Mouse (Mus musculus) intestine, postnatal 0 days (tissue): ENCODE measurements at regions not wholly inside any gene's neighbourhood (a gene's known extent, or its start where the extent isn't known, plus 50 kb on each side); places are given as distances from the start of the nearest gene placed in this dataset.

Source experiments
- ATAC-seq: fragments of 200-750 bp; cut with Nextera tagmentation; 2 replicates; pipeline ENCODE4 v1.8.0; 2017; ENCODE audit warnings: mild to moderate bottlenecking, moderate TSS enrichment, moderate library complexity
- H3K27ac ChIP-seq: fragments of 300-500 bp; sonication (generic); 2 replicates; pipeline ENCODE4 v1.5.1; 2014; ENCODE audit warnings: mild to moderate bottlenecking, low read depth, low read length, moderate library complexity
- H3K27me3 ChIP-seq: fragments of 300-500 bp; sonication (generic); replicated peaks from 2 replicates; pipeline ENCODE4 v1.6.1; 2014; ENCODE audit warnings: low read length, mixed read lengths; ENCODE audit not compliant: control insufficient read depth, insufficient read depth
- H3K36me3 ChIP-seq: fragments of 300-500 bp; sonication (generic); 2 replicates; pipeline ENCODE4 v1.6.1; 2014; ENCODE audit warnings: mild to moderate bottlenecking, moderate library complexity; ENCODE audit not compliant: control insufficient read depth, insufficient read depth
- H3K4me1 ChIP-seq: fragments of 300-500 bp; sonication (generic); replicated peaks from 2 replicates; pipeline ENCODE4 v1.6.1; 2014; ENCODE audit warnings: antibody characterized with exemption, low read length, mixed read lengths; ENCODE audit not compliant: control insufficient read depth, insufficient read depth
- H3K4me2 ChIP-seq: fragments of 300-500 bp; sonication (generic); replicated peaks from 2 replicates; pipeline ENCODE4 v1.6.1; 2014; ENCODE audit warnings: low read depth, mild to moderate bottlenecking, moderate library complexity
- H3K4me3 ChIP-seq: fragments of 300-500 bp; sonication (generic); 2 replicates; pipeline ENCODE4 v1.5.1; 2014; ENCODE audit warnings: low read depth, low read length
- H3K9ac ChIP-seq: fragments of 300-500 bp; sonication (generic); 2 replicates; pipeline ENCODE4 v1.6.1; 2014; ENCODE audit warnings: mild to moderate bottlenecking, low read depth, low read length
- H3K9me3 ChIP-seq: fragments of 300-500 bp; sonication (generic); 2 replicates; pipeline ENCODE4 v1.6.1; 2016; ENCODE audit warnings: mixed run types; ENCODE audit not compliant: control insufficient read depth
- CTCF ChIP-seq: sonication (generic); IDR thresholded peaks from 2 replicates; pipeline ENCODE4 v1.5.1; 2016; ENCODE audit warnings: low read depth, mild to moderate bottlenecking, control low read depth, antibody characterized with exemption, moderate library complexity
- WGBS: fragments of 180-500 bp; shearing (Covaris S2); extraction: QIAGEN DNeasy Blood & Tissue Kit; methylation state at CpG from one replicate; pipeline ENCODE4 v1.1.7; 2014; 5-methylcytosine and 5-hydroxymethylcytosine counted together

DNA sequence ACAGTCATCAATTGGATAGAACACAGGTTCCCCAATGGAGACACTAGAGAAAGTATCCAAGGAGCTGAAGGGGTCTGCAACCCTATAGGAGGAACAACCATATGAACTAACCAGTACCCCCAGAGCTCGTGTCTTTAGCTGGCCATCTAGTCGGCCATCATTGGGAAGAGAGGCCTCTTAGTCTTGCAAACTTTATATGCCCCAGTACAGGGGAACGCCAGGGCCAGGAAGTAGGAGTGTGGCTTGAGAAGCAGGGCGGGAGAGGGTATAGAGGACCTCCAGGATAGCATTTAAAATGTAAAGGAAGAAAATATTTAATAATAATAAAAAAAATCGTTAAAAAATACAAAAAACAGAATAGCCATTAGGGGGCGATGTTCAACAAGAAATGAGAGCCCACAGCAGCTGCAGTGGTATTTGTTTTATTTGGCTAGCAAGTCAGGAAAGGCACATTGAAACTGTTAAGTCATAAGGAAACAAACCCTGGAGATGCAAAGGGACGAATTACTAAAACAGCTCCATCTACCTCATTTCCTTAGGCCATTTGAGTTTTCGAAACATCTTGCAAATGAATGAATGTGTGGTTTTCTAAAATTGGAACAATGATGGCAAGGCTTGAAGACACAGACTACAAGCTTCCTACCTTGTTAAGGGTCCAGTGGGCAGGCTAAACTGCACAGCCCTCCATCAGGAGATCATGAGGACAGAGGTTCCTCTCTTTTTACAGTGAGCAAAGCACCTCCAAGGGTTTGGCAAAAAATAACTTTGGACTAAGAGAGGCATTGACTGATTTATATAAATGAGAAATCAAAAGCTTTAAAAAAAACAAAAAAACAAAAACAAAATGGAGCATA is 350.7 kb upstream of the Rasa1 start:
- peak; percentile 65 for TF ChIP-seq CTCF
- 30% methylated on average over 8 of the region's 8 CpGs for WGBS

DNA sequence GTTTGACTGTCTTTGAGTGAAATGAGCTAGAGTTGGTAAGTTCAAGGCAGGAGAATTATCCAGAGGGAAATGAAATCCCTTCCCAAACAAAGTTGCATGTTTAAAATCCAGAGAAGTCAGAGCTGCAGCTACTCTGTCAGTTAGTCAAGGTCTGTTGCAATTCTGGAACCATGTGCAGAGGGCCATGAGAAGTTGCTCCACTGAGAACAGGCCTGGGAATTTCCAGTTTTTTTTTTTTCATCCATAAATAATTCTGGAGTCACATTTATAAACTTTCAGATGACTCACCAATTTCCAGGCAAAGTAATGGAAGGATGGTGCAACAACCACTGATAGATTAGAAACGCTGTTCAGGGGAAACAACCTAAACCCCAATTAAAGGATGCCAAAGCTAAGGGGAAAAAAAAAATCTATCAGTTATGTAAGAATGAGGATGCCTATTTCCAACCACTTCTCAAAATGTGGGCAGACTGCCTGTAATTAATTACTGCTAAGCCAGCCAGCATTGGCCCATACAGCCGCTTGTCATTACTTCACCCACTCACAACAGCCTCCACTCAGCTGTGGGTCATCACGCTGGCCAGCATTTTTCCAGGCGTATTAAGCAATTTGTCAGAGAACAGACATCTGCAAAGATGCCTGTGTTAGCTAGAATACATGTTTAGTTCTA is 340.7 kb upstream of the Rasa1 start:
- WGBS: 67% methylated on average over 4 of the region's 4 CpGs
- TF ChIP-seq CTCF: no peak
- Histone ChIP-seq H3K9ac (no peak overlapping the region), H3K4me2 (no peak overlapping the region), H3K4me3 (no peak overlapping the region), H3K4me1 (no peaks in the 10 kb centered on the region), H3K27ac (no peak overlapping the region), H3K9me3 (no peaks in the 10 kb centered on the region), H3K36me3 (no peaks in the 10 kb centered on the region), H3K27me3 (no peaks in the 10 kb centered on the region)
- ATAC-seq: no peak

More for the DNA sequence above, 350.7 kb upstream of the Rasa1 start:
- Histone ChIP-seq H3K4me2 (no peak overlapping the region), H3K4me1 (no peaks in the 10 kb centered on the region), H3K4me3 (no peak overlapping the region), H3K27ac (no peak overlapping the region), H3K36me3 (no peaks in the 10 kb centered on the region), H3K9ac (no peak overlapping the region), H3K9me3 (no peaks in the 10 kb centered on the region), H3K27me3 (no peaks in the 10 kb centered on the region)
- ATAC-seq: no peak
